Mouse (Mus musculus) brown adipose tissue, adult 24 weeks (tissue): Measurements from ENCODE around the gene Tph2. TPM values are rescaled to one million over a fixed set of nuclear protein-coding genes. Genes with fewer than 3 reads are reported as not detected.
"Not testable (repeated sequence)": the region's sequence is repeated elsewhere in the genome, so short reads cannot be mapped to it uniquely, and the experiment has no call there.

Source experiments
- H3K27ac ChIP-seq: fragments of 200-500 bp; replicated peaks from 2 replicates; pipeline ENCODE4 v1.5.1; 2012; ENCODE audit warnings: low read depth, mild to moderate bottlenecking, low read length
- H3K4me1 ChIP-seq: fragments of 200-500 bp; 2 replicates; pipeline ENCODE4 v1.6.1; 2012; ENCODE audit warnings: low read length, mixed read lengths; ENCODE audit not compliant: control insufficient read depth, insufficient read depth, insufficient read length
- H3K4me3 ChIP-seq: fragments of 200-500 bp; 2 replicates; pipeline ENCODE4 v1.5.1; 2012; ENCODE audit warnings: low read depth, mild to moderate bottlenecking, low read length, moderate library complexity; ENCODE audit not compliant: insufficient read depth
- polyA plus RNA-seq: library from polyadenylated mRNA; stranded (reverse); fragments of >200 nt; gene quantifications from 2 replicates; pipeline ENCODE4 v1.2.4, GENCODE M21; 2012; ENCODE audit not compliant: missing spikeins, insufficient read depth, insufficient read length

The Tph2 gene
- polyA plus RNA-seq, result not detected in 2 replicates

- Histone ChIP-seq H3K4me1 (no peaks in the 10 kb centered on the region), H3K27ac (no peak within 1 kb of the TSS), H3K4me3 (no peak within 1 kb of the TSS)
These were observed at the start of gene Tph2 for GRCm38 (mm10) chr10:115184697-115185096. TSS of gene Tph2 (minus strand) at chr10:115185022.

DNA sequence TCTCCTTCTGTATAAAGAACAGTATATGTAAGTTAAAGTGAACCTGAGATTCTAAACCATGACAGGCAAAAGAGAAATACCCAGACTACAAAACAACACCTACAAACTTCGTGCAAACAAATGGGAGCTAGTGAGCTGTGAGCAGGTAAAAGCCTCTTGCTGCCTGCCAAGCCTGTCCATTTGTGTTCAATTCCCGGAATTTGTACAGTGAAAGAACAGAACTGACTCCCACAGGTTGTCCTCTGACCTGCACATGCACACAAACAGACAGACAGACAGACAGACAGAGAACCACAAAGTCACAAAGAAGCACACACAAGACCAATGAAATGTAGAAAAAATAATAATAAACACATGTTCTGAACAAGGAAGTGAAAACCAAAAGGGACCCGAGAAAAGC is 49.0 kb upstream of the Tph2 start:
- no peaks in the 10 kb centered on the region for H3K4me1 ChIP-seq
- H3K4me3 ChIP-seq, result no peak overlapping the region

DNA sequence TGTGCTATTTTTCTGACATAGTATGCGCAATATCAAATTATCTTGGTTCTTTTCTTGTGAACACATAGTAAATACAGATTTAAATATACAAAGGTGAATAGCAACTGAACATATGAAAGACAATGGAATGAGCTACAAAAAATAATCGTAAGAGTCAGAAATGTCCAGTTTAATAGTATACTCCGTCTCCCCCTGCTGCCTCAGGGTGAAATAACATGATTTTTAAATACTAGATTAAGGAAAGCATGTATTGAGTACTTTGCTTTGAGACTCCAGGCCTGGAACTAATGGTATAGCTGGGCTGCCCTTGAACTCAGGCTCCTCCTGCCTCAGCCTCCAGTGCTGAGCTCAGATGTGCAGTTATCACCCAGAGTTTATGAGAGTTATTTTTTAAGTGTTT is 47.7 kb upstream of the Tph2 start:
- Histone ChIP-seq H3K4me1 (no peaks in the 10 kb centered on the region), H3K27ac (no peak overlapping the region), H3K4me3 (no peak overlapping the region)

More for the DNA sequence above, 49.0 kb upstream of the Tph2 start:
- H3K27ac ChIP-seq, result no peak overlapping the region

GRCm38 (mm10) chr10:115229023-115229422 is 44.2 kb upstream of the Tph2 start:
- no peaks in the 10 kb centered on the region for H3K4me1 ChIP-seq
- no peak overlapping the region for H3K4me3 ChIP-seq
- no peak overlapping the region for H3K27ac ChIP-seq

DNA sequence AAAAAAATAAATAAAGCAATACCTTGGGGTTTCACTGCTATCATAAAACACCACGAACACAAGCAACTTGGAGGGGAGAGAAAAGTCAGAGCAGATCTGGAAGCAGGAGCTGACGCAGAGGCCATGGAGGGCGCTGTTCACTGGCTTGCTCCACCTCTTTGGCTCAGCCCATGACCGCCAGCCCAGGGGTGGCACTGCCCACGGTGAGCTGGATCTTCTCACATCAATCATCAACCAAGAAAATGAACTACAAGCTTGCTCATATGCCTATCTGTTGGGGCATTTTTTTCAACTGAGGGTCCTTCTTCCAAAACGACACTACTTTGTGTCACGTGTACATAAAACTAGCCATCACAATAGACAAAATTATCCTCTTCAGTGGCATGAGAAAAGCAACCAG is 41.8 kb upstream of the Tph2 start:
- no peaks in the 10 kb centered on the region for H3K4me1 ChIP-seq
- no peak overlapping the region for H3K4me3 ChIP-seq
- no peak overlapping the region for H3K27ac ChIP-seq

DNA sequence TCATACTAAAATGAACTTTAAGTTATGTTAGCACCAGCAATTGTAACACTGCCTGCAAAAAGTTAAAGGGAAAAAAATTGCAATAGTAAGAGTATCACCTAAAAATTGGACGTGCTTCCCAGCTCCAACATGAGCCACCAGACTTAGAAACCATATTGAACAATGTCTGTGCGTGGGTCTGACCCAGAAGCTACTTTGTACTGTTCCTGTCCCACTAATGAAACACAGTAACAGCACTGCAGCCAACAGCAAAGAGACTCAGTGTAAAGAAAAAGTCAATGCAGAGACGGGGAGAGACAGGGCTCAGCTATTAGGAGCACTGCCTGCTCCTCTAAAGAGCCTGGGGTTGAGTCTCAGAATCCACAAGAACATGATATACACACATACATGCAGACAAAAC is 39.0 kb upstream of the Tph2 start:
- no peak overlapping the region for H3K4me3 ChIP-seq

GRCm38 (mm10) chr10:115212916-115213580 is 28.2 kb upstream of the Tph2 start:
- Histone ChIP-seq H3K27ac (no peak overlapping the region), H3K4me3 (no peak overlapping the region), H3K4me1 (no peaks in the 10 kb centered on the region)

More for the DNA sequence above, 39.0 kb upstream of the Tph2 start:
- Histone ChIP-seq H3K27ac (no peak overlapping the region), H3K4me1 (no peaks in the 10 kb centered on the region)

- H3K4me1 ChIP-seq, result no peaks in the 10 kb centered on the region
- no peak overlapping the region for H3K27ac ChIP-seq
- H3K4me3 ChIP-seq, result no peak overlapping the region
These were observed 21.0 kb upstream of the Tph2 start for GRCm38 (mm10) chr10:115205825-115206224.

DNA sequence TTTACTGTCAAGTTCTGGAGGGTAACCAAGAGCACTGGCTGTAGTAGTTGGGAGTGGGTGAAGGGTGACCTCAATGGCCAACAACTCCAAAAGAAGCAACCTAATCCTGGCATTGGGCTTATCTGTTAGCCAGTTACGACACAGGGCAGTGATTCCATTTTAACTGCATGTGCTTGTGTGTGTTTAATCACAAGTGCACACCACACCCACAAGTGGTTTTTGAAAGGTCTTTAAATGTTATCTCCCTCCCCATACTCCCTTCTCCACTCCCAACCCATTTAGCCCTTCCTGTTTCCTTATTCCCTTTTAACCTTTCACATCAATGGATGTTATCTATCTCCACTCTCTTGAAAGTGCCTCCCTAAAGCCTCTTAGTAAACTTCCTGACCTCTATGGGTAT is 20.5 kb upstream of the Tph2 start:
- H3K4me3 ChIP-seq, result no peak overlapping the region
- no peaks in the 10 kb centered on the region for H3K4me1 ChIP-seq
- H3K27ac ChIP-seq, result no peak overlapping the region

DNA sequence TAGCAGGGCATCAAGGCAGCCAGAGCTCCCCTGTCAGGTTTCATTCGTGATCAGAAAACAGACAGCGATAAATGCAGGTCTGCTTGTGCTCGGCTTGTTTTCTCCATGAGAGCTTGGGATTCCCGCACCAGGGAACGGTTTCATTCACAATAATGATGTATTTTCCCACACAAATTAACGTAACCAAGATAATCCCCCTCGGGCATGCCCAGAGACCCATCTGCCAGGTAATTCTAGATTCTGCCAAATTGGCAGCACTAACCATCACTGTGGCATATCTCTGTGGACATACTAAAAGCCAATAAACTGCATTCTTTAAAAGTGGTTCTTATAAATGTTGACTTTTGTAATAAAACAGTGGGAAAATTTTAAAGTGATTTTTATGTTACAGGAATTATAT is 6.4 kb upstream of the Tph2 start:
- no peaks in the 10 kb centered on the region for H3K4me1 ChIP-seq
- H3K4me3 ChIP-seq, result no peak overlapping the region
- no peak overlapping the region for H3K27ac ChIP-seq

- Histone ChIP-seq H3K4me1 (no peaks in the 10 kb centered on the region), H3K4me3 (no peak overlapping the region), H3K27ac (no peak overlapping the region)
These were observed 2.6 kb upstream of the Tph2 start for GRCm38 (mm10) chr10:115187390-115187789.

GRCm38 (mm10) chr10:115181034-115181433 is 3.8 kb downstream of the Tph2 start:
- H3K4me3 ChIP-seq, result no peak overlapping the region
- H3K27ac ChIP-seq, result no peak overlapping the region
- H3K4me1 ChIP-seq, result no peaks in the 10 kb centered on the region

GRCm38 (mm10) chr10:115178019-115178418 is 6.8 kb downstream of the Tph2 start:
- not testable (repeated sequence) for H3K4me3 ChIP-seq, H3K27ac ChIP-seq, H3K4me1 ChIP-seq

- H3K4me3 ChIP-seq, result no peak overlapping the region
- no peak overlapping the region for H3K27ac ChIP-seq
- no peaks in the 10 kb centered on the region for H3K4me1 ChIP-seq
These were observed 9.2 kb downstream of the Tph2 start for GRCm38 (mm10) chr10:115175591-115175991.

- Histone ChIP-seq H3K27ac (no peak overlapping the region), H3K4me1 (no peaks in the 10 kb centered on the region), H3K4me3 (no peak overlapping the region)
These were observed 11.5 kb downstream of the Tph2 start for GRCm38 (mm10) chr10:115173336-115173735.

DNA sequence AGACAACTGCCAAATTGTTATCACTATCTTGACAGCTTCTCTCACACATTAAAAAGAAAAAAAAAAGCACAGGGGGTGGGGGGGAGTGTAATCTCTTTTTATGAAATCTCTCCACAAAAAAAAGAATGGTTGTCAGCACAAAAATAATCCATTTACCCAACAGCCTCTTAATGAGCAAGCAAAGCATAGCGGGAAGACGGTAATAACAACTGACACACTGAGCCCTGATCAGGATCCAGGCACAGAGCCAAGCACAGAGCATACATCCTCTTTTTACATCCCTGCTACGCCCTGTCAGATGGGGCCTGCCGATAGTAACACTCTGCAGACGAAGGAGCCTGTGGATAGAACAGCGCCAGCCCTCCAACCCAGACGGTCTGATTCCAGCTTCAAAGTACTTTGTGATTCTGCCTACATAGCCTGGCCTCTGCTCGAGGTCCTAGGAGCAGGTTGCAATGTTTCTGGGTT is 13.4 kb downstream of the Tph2 start:
- H3K4me1 ChIP-seq, result no peaks in the 10 kb centered on the region
- no peak overlapping the region for H3K4me3 ChIP-seq
- H3K27ac ChIP-seq, result no peak overlapping the region
